ENCODE assay signal across 9 mouse cellular contexts in genomic region chr12:70345531-70346138, GRCm38 (mm10). TPM values are rescaled to one million over a fixed set of nuclear protein-coding genes. Genes with fewer than 3 reads are reported as not detected.
DNase-seq lines count a peak whose midpoint lies in the region; ATAC-seq and TF ChIP-seq lines count a peak whose summit lies in the region.
"Had no signal": no experiment of that assay in that cellular context is flagged by ENCODE, and none has a peak within 500 bp of the region (broad histone marks: within the 10 kb centered on the region; RNA-seq: fewer than 3 reads in every experiment).

No protein-coding gene starts in this region.

- no peak overlapping the region for H3K27ac ChIP-seq in gastrocnemius, adult 2 months
- H3K27ac ChIP-seq: liver, embryonic 14.5 days had no signal

- DNase-seq in gastrocnemius, adult 2 months: no peak
- no peak for DNase-seq in gastrocnemius, postnatal 4 days (ENCODE audit: low spot score in 2 of 2)
- DNase-seq in left cerebral cortex, postnatal 14 days (ENCODE audit: low spot score in 2 of 2): peak; percentile 68 to 74
- DNase-seq in right cerebral cortex, adult 2 months (ENCODE audit: low spot score in 2 of 2): peak; percentile 66 to 74
- DNase-seq in adrenal gland, adult 18-20 months (ENCODE audit: low spot score in 2 of 2): no peak
- DNase-seq in heart, adult 11 months: no peak

- ATAC-seq in frontal cortex, adult (ENCODE audit: low TSS enrichment): peak; percentile 8; the same call in 1 of the 2 replicates

- no peaks in the 10 kb centered on the region for H3K36me3 ChIP-seq in E14TG2a.4 (ENCODE audit: insufficient read depth, low read length)

- TF ChIP-seq CTCF in gastrocnemius, adult 2 months (IDR thresholded peaks at IDR 0.05): no peak
- no peak for TF ChIP-seq CTCF in E14TG2a.4 (conservative IDR thresholded peaks at IDR 0.05; ENCODE audit: low read length)

- peaks cover 41% of the 10 kb centered on the region for H3K27me3 ChIP-seq in E14TG2a.4 (ENCODE audit: insufficient read depth, low read length)

- no peaks in the 10 kb centered on the region for H3K9me3 ChIP-seq in E14TG2a.4 (ENCODE audit: low read length)

- peaks cover 21% of the 10 kb centered on the region for H3K4me1 ChIP-seq in E14TG2a.4 (replicated peaks; ENCODE audit: low read depth, low read length)

- H3K4me3 ChIP-seq in gastrocnemius, adult 2 months: peak overlapping the region; percentile 74; the same call in 1 of the 2 replicates
- H3K4me3 ChIP-seq in E14TG2a.4 (replicated peaks; ENCODE audit: low read length): peak overlapping the region; percentile 89

- intact Hi-C loops in gastrocnemius, adult 2 months (cut with DNase I): no loop called here
- intact Hi-C loops in left cerebral cortex, postnatal 14 days (cut with DNase I): loop anchor here (2.0 to 5.0 kb wide), 2 partner anchors 53 to 85 kb away; no protein-coding TSS in a partner anchor

RNA-seq across cellular contexts. Expression of gene Trim9, which starts 1.8 kb away (rescaled TPM):
- total RNA-seq in gastrocnemius, adult 2 months (2021): under 1 TPM; 0.05 to 0.20 TPM
- under 1 TPM; 0.18 to 0.66 TPM for total RNA-seq in gastrocnemius, postnatal 4 days (2021)
- total RNA-seq in left cerebral cortex, postnatal 14 days (2021): 100 to 1,000 TPM; 422 to 460 TPM
- total RNA-seq in adrenal gland, adult 18-20 months (2021): 1 to 10 TPM; 1.7 to 2.0 TPM

Comparison
In these comparisons a context has a peak if more than half of its experiments do, and no peak if none do; other contexts are left out.
1. DNase-seq: peak in left cerebral cortex, postnatal 14 days (2 of 2) and right cerebral cortex, adult 2 months (2 of 2); none in gastrocnemius, adult 2 months (single experiment), gastrocnemius, postnatal 4 days (0 of 2), adrenal gland, adult 18-20 months (0 of 2) and heart, adult 11 months (single experiment).
2. RNA of gene Trim9, which starts 1.8 kb away (total RNA-seq): 422 to 460 TPM in left cerebral cortex, postnatal 14 days; 1.7 to 2.0 TPM in adrenal gland, adult 18-20 months, 0.18 to 0.66 TPM in gastrocnemius, postnatal 4 days and 0.05 to 0.20 TPM in gastrocnemius, adult 2 months; every median in the first group is over 100 times any median in the second.